Mouse (Mus musculus) brain, embryonic 14.5 days (tissue): ENCODE data around the gene Btbd35f27. TPM values are rescaled to one million over a fixed set of nuclear protein-coding genes. Genes with fewer than 3 reads are reported as not detected.
"Not testable (repeated sequence)": the region's sequence is repeated elsewhere in the genome, so short reads cannot be mapped to it uniquely, and the experiment has no call there.

Source experiments
- DNase-seq: peaks from one replicate; pipeline ENCODE4 v3.0.0-alpha.2; 2011; ENCODE audit warnings: low read depth
- polyA plus RNA-seq: library from polyadenylated mRNA; depleted of rRNA; stranded (reverse); fragments of >200 nt; gene quantifications from 2 replicates; pipeline ENCODE4 v1.2.3, GENCODE M21; 2012; rRNA removed

Gene Btbd35f27
- polyA plus RNA-seq, result not detected in 2 replicates

DNA sequence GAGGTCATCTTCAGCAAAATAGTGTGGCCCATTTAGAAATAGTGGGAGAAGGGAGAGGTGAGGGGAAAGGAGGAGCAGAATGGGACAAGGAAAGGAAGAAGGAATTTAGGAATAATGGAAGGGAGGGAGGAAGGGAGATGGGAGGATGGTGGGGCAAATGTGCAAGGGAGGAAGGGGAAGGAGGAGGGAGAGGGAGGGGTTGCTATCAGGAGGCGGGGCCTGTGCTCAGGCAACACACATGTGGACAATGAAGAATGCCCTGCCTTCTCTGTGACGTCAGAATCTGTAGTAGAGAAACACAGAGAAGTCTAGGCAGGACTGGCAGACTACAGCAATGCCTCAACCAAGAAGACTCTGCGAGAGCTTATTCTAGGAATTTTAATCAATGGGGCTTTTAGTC lies at the start of gene Btbd35f27:
TSS of gene Btbd35f27 (plus strand) at position 301 of the 400 bp plus-strand sequence.
- not testable (repeated sequence) for DNase-seq

Other genes with a start within 250 kb of the Btbd35f27 start
- gene Btbd35f4, start 151.6 kb upstream of the Btbd35f27 start, polyA plus RNA-seq, result not detected in 2 replicates